Mouse (Mus musculus): ENCODE results near the gene Gm13278.
A peak's percentile ranks its signal among the peaks of the same experiment; 100 is the strongest.
"Not testable (repeated sequence)": the region's sequence is repeated elsewhere in the genome, so short reads cannot be mapped to it uniquely, and the experiment has no call there.

Gene Gm13278

DNA sequence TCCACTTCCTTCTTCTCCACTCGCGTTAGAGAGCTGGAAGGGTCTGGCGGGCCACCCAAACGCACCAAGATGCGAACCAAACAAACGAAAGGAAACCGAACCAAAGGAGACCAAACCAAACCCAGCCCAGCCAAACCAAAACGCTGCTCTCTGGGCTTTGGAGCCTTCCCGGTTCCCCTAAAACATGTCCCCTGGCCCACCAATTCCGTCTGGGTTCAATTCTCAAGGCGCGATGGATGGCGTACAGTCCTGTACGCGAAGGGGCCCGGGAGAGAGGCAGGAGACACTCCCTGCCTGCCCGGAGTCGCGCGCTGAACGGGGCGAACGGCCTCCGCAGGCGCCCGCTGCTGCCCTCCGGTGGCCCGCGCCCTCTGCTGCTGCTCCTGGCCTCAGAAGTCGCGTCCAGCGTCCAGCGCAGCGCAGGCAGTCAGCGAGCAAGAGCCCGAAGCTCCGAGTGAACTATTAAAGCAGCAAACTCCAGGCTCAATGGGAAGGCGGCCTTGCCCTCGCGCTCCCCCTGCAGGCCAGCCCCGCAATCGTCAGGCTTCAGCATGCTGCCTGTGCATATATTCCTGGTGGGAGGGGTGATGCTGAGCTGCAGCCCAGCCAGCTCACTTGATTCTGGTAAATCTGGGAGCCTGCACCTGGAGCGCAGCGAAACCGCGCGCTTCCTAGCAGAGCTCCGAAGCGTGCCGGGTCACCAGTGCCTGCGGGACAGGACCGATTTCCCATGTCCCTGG, 2.8 kb downstream of the Gm13278 start, which contains the start of gene Gm13275:
TSS of gene Gm13275 (plus strand) at position 552 of the 740 bp plus-strand sequence.
- peak; percentile 74 to 76 for DNase-seq (ENCODE audit: low spot score in 2 of 2)

DNA sequence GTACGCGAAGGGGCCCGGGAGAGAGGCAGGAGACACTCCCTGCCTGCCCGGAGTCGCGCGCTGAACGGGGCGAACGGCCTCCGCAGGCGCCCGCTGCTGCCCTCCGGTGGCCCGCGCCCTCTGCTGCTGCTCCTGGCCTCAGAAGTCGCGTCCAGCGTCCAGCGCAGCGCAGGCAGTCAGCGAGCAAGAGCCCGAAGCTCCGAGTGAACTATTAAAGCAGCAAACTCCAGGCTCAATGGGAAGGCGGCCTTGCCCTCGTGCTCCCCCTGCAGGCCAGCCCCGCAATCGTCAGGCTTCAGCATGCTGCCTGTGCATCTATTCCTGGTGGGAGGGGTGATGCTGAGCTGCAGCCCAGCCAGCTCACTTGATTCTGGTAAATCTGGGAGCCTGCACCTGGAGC, 5.7 kb downstream of the Gm13278 start, which contains the start of gene Gm13279:
TSS of gene Gm13279 (plus strand) at position 301 of the 400 bp plus-strand sequence.
- DNase-seq (ENCODE audit: low spot score in 2 of 2) = not testable (repeated sequence)

- not testable (repeated sequence) for DNase-seq (ENCODE audit: low spot score in 2 of 2)
Measured at GRCm38 (mm10) chr4:88799365-88799764, 8.0 kb downstream of the Gm13278 start, which contains the start of gene Gm13285. Gene Gm13285, plus strand, starts transcription at chr4:88799665.

DNA sequence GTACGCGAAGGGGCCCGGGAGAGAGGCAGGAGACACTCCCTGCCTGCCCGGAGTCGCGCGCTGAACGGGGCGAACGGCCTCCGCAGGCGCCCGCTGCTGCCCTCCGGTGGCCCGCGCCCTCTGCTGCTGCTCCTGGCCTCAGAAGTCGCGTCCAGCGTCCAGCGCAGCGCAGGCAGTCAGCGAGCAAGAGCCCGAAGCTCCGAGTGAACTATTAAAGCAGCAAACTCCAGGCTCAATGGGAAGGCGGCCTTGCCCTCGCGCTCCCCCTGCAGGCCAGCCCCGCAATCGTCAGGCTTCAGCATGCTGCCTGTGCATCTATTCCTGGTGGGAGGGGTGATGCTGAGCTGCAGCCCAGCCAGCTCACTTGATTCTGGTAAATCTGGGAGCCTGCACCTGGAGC, 11.6 kb downstream of the Gm13278 start, which contains the start of gene Gm13287:
TSS of gene Gm13287 (plus strand) at position 301 of the 400 bp plus-strand sequence.
- DNase-seq (ENCODE audit: low spot score in 2 of 2) = not testable (repeated sequence)

GRCm38 (mm10) chr4:88805231-88805630, 13.9 kb downstream of the Gm13278 start, which contains the start of gene Gm13288:
Gene Gm13288, plus strand, starts transcription at chr4:88805531.
- not testable (repeated sequence) for DNase-seq (ENCODE audit: low spot score in 2 of 2)

- not testable (repeated sequence) for DNase-seq (ENCODE audit: low spot score in 2 of 2)
Measured at GRCm38 (mm10) chr4:88805761-88806160, 14.4 kb downstream of the Gm13278 start.

- no peak for DNase-seq (ENCODE audit: low spot score in 2 of 2)
Measured at GRCm38 (mm10) chr4:88815928-88816327, 24.6 kb downstream of the Gm13278 start, which contains the start of gene Ifna7. Gene Ifna7, plus strand, starts transcription at chr4:88816228.

- DNase-seq (ENCODE audit: low spot score in 2 of 2) = no peak
Measured at GRCm38 (mm10) chr4:88819659-88820058, 28.3 kb downstream of the Gm13278 start, which contains the start of gene Ifna11. Gene Ifna11, plus strand, starts transcription at chr4:88819959.

- no peak for DNase-seq (ENCODE audit: low spot score in 2 of 2)
Measured at GRCm38 (mm10) chr4:88822995-88823394, 31.6 kb downstream of the Gm13278 start.

- DNase-seq (ENCODE audit: low spot score in 2 of 2) = not testable (repeated sequence)
Measured at GRCm38 (mm10) chr4:88827116-88827515, 35.8 kb downstream of the Gm13278 start, which contains the start of gene Ifna6. Gene Ifna6, plus strand, starts transcription at chr4:88827416.

GRCm38 (mm10) chr4:88830523-88830922, 39.2 kb downstream of the Gm13278 start:
- peak in 1 of 2 experiments; percentile 14 for DNase-seq (ENCODE audit: low spot score in 2 of 2)

DNA sequence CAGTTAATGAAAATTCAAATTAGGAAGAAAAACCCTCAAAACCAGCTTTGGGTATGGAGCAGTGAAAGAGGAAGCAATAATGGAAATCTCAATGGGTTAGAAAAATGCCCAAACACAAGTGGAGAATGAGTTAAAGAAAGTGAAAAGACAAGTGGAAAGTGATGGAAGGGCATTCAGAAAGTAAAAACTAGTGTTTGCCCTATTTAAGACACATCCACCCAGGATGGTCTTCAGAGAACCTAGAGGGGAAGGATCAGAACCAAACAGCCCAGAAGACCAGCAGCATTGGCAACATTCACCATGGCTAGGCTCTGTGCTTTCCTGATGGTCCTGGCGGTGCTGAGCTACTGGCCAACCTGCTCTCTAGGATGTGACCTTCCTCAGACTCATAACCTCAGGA, 43.9 kb downstream of the Gm13278 start, which contains the start of gene Ifna5:
TSS of gene Ifna5 (plus strand) at position 301 of the 400 bp plus-strand sequence.
- not testable (repeated sequence) for DNase-seq (ENCODE audit: low spot score in 2 of 2)

DNA sequence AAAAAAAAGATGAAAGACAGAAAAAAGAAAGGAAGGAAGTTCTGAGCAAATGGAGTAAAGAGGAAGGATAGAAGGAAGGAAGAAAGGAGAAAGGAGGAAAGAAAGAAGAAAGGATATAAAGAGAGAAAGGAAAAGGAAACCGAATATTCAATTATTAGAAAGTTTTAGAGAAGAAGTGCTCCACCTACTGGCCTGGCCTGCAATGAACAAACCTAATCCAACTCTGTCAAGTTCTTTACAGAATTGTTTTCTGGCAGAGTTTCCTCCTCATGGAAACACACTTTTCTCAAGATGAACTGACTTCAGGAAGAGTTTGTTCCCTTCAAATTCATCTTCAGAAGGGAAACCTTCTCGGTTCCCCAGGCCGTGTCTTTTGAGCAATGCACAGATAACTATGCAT, 47.5 kb downstream of the Gm13278 start:
- DNase-seq (ENCODE audit: low spot score in 2 of 2) = no peak

DNA sequence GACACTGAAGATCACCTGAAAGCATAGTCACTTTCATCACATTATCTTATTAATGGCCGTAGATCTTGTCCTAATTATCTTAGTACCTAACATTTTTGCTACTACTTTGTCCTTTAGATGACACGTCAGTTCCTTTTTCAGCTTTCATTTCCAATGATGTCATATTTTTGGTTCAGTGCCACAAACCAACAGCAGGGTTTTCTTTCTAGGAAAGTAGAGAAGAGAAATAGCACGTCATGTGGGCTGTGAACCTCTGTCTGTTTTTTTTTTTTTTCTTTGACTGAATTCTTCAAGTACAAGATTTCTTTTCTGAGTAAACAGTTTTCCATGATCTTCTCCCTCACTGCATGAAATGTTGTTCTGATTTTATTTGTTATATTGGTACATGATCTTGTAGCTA, 48.7 kb downstream of the Gm13278 start:
- DNase-seq (ENCODE audit: low spot score in 2 of 2) = no peak

DNA sequence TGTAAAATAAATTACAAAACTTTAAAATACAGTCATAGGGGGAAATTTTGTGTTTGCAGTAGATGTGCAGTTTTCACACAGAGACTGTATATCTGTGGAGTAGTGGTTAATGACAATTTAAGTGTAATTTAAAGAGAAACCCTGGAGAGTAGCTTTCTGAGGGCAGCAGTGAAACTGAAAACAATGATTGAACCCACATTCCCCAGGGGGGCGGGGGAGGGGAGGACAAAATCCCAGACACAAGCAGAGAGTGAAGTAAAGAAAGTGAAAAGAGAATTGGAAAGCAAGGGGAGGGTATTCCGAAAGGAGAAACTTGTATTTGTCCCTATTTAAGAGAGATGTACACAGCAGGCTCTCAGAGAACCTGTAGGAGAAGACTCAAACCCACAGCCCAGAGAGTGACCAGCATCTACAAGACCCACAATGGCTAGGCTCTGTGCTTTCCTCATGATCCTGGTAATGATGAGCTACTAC, 50.1 kb downstream of the Gm13278 start, which contains the start of gene Ifna4:
TSS of gene Ifna4 (plus strand) at position 424 of the 474 bp plus-strand sequence.
- DNase-seq (ENCODE audit: low spot score in 2 of 2) = no peak

Data from frontal cortex, postnatal 25 days (tissue).